Mouse (Mus musculus): ENCODE data around the gene Ppil4.

GRCm38 (mm10) chr10:7826106-7826505 is 33.4 kb downstream of the Ppil4 start:
- no peak for TF ChIP-seq CTCF (IDR thresholded peaks at IDR 0.05 in 2 of 3, conservative IDR thresholded peaks at IDR 0.05 in 1 of 3; ENCODE audit: control insufficient read depth in 1 of 3, insufficient read depth in 1 of 3, low read depth in 2 of 3, low read length in 3 of 3, poor library complexity in 1 of 3, severe bottlenecking in 1 of 3)
- no peak for TF ChIP-seq ZKSCAN1 (IDR thresholded peaks at IDR 0.05; ENCODE audit: low read depth, low read length)
- TF ChIP-seq TCF12 (IDR thresholded peaks at IDR 0.05; ENCODE audit: low read depth, low read length), result no peak
- TF ChIP-seq POLR2A (IDR thresholded peaks at IDR 0.05; ENCODE audit: control insufficient read depth in 1 of 2, insufficient read depth in 1 of 2, low read depth in 1 of 2, low read length in 2 of 2, poor library complexity in 1 of 2), result no peak
- TF ChIP-seq MAZ (IDR thresholded peaks at IDR 0.05; ENCODE audit: low read depth, low read length), result no peak
- no peak for TF ChIP-seq EP300 (IDR thresholded peaks at IDR 0.05; ENCODE audit: low read depth in 1 of 2, low read length in 2 of 2)
- TF ChIP-seq CHD1 (IDR thresholded peaks at IDR 0.05; ENCODE audit: low read depth, low read length), result no peak
- TF ChIP-seq NRF1 (IDR thresholded peaks at IDR 0.05; ENCODE audit: insufficient read depth, low read depth, low read length, poor library complexity, severe bottlenecking), result no peak
- TF ChIP-seq ZNF384 (IDR thresholded peaks at IDR 0.05; ENCODE audit: low read depth, low read length), result no peak
